Mouse (Mus musculus): Measurements from ENCODE around the gene Rasgrp1.

The Rasgrp1 gene

GRCm38 (mm10) chr2:117231257-117231656, 111.5 kb downstream of the Rasgrp1 start:
- DNase-seq = peak; percentile 85 to 86

- no peak for DNase-seq
Measured at GRCm38 (mm10) chr2:117230261-117230660, 112.5 kb downstream of the Rasgrp1 start.
